Mouse (Mus musculus) kidney, embryonic 16.5 days (tissue): Measurements from ENCODE around the gene Zfp850. TPM values are rescaled to one million over a fixed set of nuclear protein-coding genes. Genes with fewer than 3 reads are reported as not detected.
A peak's percentile ranks its signal among the peaks of the same experiment; 100 is the strongest.
"Not testable (repeated sequence)": the region's sequence is repeated elsewhere in the genome, so short reads cannot be mapped to it uniquely, and the experiment has no call there.

Source experiments
- ATAC-seq: fragments of 200-750 bp; cut with Nextera tagmentation; 2 replicates; pipeline ENCODE4 v1.8.0; 2017; ENCODE audit warnings: moderate TSS enrichment; ENCODE audit not compliant: low FRiP score, low TSS enrichment
- H3K27ac ChIP-seq: fragments of 300-500 bp; sonication (generic); 2 replicates; pipeline ENCODE4 v1.5.1; 2014; ENCODE audit warnings: low read length
- H3K27me3 ChIP-seq: fragments of 300-500 bp; sonication (generic); 2 replicates; pipeline ENCODE4 v1.6.1; 2014; ENCODE audit warnings: low read length, control low read depth, mixed read lengths; ENCODE audit not compliant: insufficient read depth
- H3K36me3 ChIP-seq: fragments of 300-500 bp; sonication (generic); 2 replicates; pipeline ENCODE4 v1.6.1; 2014; ENCODE audit warnings: low read length, control low read depth, mixed read lengths; ENCODE audit not compliant: insufficient read depth
- H3K4me1 ChIP-seq: fragments of 300-500 bp; sonication (generic); 2 replicates; pipeline ENCODE4 v1.6.1; 2014; ENCODE audit warnings: low read length, control low read depth, mixed read lengths; ENCODE audit not compliant: insufficient read depth
- H3K4me2 ChIP-seq: fragments of 300-500 bp; sonication (generic); replicated peaks from 2 replicates; pipeline ENCODE4 v1.6.1; 2014; ENCODE audit warnings: low read depth, low read length
- H3K4me3 ChIP-seq: fragments of 300-500 bp; sonication (generic); 2 replicates; pipeline ENCODE4 v1.5.1; 2014; ENCODE audit warnings: mild to moderate bottlenecking, low read length
- H3K9ac ChIP-seq: fragments of 300-500 bp; sonication (generic); replicated peaks from 2 replicates; pipeline ENCODE4 v1.6.1; 2014; ENCODE audit warnings: low read length
- H3K9me3 ChIP-seq: fragments of 300-500 bp; sonication (generic); 2 replicates; pipeline ENCODE4 v1.6.1; 2016; ENCODE audit warnings: low read length, control low read depth
- WGBS: fragments of 180-500 bp; shearing (Covaris S2); extraction: QIAGEN DNeasy Blood & Tissue Kit; methylation state at CpG from one replicate; pipeline ENCODE4 v1.1.7; 2014; 5-methylcytosine and 5-hydroxymethylcytosine counted together
- polyA plus RNA-seq: library from polyadenylated mRNA; unstranded; fragments of >200 nt; fragmentation: Nextera tagmentation; extraction: Ambion mirVana; gene quantifications from 2 replicates; pipeline ENCODE4 v1.2.1, GENCODE M21; 2015

The Zfp850 gene
- polyA plus RNA-seq, 1 experiment from 2014 or later: 6.6 TPM

DNA sequence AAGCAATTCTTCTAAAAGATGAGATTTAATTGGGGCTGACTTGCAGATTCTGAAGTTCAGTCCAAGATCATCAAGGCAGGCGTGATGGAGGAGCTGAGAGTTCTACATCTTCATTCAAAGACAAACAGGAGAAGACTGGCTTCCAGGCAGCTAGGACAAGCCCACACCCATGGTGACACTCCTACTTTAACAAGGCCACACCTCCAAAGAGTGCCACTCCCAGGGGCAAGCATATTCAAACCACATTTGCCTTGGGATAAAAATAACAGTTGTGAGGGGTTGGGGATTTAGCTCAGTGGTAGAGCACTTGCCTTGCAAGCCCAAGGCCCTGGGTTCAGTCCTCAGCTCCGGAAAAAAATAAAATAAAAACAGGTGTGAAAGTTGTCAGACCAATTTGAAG, 31.7 kb downstream of the Zfp850 start:
- Histone ChIP-seq H3K4me1 (peaks cover 11% of the 10 kb centered on the region; the same call in 1 of the 2 replicates), H3K27me3 (no peaks in the 10 kb centered on the region), H3K4me2 (no peak overlapping the region), H3K9me3 (peaks cover 42% of the 10 kb centered on the region), H3K9ac (no peak overlapping the region), H3K27ac (no peak overlapping the region), H3K36me3 (peaks cover 22% of the 10 kb centered on the region), H3K4me3 (no peak overlapping the region)
- 87% methylated on average over 2 of the region's 2 CpGs for WGBS
- no peak for ATAC-seq

DNA sequence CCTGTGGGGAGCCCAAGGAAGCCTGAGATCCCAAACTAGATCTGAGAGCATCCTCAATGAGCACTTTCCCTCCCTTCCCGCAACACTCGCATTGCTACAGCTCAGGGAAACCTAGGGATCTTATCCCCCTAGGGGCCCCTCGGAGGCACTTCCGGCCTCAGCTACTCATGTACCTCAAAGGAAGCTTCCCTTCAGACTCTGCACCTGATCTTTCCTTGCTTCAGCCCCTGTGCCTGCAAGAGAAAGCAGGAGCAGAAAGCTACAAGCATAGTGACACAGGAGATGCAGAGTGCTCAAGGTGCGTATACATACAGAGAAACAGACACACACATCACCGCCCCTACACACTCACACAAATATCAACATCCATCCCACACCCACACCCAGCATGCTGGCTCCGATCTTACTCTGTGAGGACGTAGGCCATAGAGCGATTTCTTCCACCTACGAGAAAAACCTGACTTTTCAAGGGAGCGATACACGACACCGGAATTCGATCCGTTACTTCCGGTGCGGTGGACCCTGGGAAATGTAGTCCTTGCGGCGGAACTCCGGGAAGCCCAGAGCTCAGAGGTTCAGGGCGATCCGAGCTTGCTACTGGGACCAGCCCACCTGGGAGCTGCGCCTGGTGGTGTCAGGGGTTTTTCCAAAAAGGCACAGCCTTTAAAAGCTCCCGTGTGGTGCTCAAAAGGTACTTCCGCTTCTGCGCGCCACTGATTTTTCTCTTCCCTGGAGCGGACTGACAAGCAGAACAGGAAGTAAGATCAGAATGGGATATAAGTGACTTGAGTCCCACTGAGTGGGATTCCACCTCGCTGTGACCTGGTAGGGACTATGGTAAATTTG, 35.0 kb downstream of the Zfp850 start, which contains the start of gene Zfp780b:
Gene Zfp780b, minus strand, starts transcription at position 489 of the 846 bp plus-strand sequence.
- peak within 1 kb of the TSS; percentile 94 for H3K27ac ChIP-seq
- peaks cover 19% of the 10 kb centered on the region for H3K9me3 ChIP-seq
- H3K4me2 ChIP-seq: peak within 1 kb of the TSS; percentile 79
- H3K4me3 ChIP-seq: peak within 1 kb of the TSS; percentile 82
- H3K27me3 ChIP-seq: no peaks in the 10 kb centered on the region
- ATAC-seq: peak; percentile 90
- WGBS: under 1% methylated on average over 29 of the region's 29 CpGs
- H3K9ac ChIP-seq: peak within 1 kb of the TSS; percentile 89
- H3K4me1 ChIP-seq: peaks cover 11% of the 10 kb centered on the region; the same call in 1 of the 2 replicates
- H3K36me3 ChIP-seq: peaks cover 13% of the 10 kb centered on the region

DNA sequence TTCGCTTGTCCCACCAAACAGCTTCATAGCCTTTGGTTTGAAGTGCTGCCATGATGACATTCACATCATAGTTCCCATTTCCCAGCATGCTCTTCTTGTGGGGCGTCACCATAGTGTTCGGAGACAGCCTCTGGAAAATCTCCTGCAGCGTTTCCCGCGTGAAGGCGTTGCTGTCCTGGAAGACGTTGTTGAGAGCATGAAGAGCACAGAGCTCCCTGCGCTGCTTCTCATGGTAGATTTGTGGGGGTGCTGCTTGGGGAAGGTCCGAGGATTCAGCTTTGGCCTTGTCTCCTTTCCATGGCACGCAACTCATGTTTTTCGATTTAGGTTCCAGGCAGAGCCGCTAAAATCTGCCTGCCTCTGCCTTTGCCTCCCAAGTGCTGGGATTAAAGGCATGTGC, 64.5 kb downstream of the Zfp850 start:
- not testable (repeated sequence) for H3K4me2 ChIP-seq, H3K4me1 ChIP-seq, H3K4me3 ChIP-seq, H3K9ac ChIP-seq, H3K27me3 ChIP-seq, H3K36me3 ChIP-seq, H3K27ac ChIP-seq, H3K9me3 ChIP-seq, ATAC-seq
- 90% methylated on average over 13 of the region's 13 CpGs for WGBS

DNA sequence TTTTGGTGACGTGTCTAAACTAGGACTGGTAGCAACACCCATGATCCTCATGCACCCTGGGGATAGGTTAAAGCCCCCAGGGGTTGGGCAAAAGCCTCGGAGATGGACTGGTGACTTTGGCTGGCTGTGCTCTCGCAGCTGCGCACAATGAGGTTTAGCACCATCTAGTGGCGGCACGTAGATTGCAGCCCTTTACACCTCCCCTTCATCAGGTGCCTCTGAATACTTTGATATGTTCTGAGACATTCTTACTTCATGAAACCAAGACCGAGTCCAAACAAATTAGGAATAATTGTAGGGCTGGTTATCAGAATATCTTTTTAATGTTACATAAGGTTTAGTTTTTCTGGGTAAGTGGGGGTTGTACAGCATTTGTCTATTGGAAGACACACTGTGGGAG, 72.0 kb downstream of the Zfp850 start:
- not testable (repeated sequence) for ATAC-seq, H3K9me3 ChIP-seq, H3K4me2 ChIP-seq, H3K36me3 ChIP-seq, H3K27ac ChIP-seq, H3K27me3 ChIP-seq, H3K4me3 ChIP-seq, H3K9ac ChIP-seq, H3K4me1 ChIP-seq
- 59% methylated on average over 5 of the region's 7 CpGs for WGBS

Other genes with a start within 250 kb of the Zfp850 start
- gene Zfp626, start 206.9 kb downstream of the Zfp850 start, polyA plus RNA-seq: 1.8 and 2.5 TPM in 2 replicates
- 9.1 and 9.6 TPM in 2 replicates for gene Zfp59, start 175.5 kb downstream of the Zfp850 start, polyA plus RNA-seq
- 3.9 and 4.7 TPM in 2 replicates for gene Zfp607a, start 156.6 kb downstream of the Zfp850 start, polyA plus RNA-seq
- 10.6 and 11.9 TPM in 2 replicates for gene Zfp974, start 84.7 kb downstream of the Zfp850 start, polyA plus RNA-seq
- 19.0 and 22.7 TPM in 2 replicates for gene Zfp780b, start 34.9 kb downstream of the Zfp850 start, polyA plus RNA-seq
- 319 and 330 TPM in 2 replicates for gene Psmc4, start 36.0 kb upstream of the Zfp850 start, polyA plus RNA-seq
- 0.42 and 0.69 TPM in 2 replicates for gene Fcgbp, start 57.1 kb upstream of the Zfp850 start, polyA plus RNA-seq
- not detected in 2 replicates for gene 9530053A07Rik, start 115.4 kb upstream of the Zfp850 start, polyA plus RNA-seq
- gene Fbl, start 155.6 kb upstream of the Zfp850 start, polyA plus RNA-seq: 108 and 115 TPM in 2 replicates
- 15.2 and 16.2 TPM in 2 replicates for gene Dyrk1b, start 165.4 kb upstream of the Zfp850 start, polyA plus RNA-seq